Mouse (Mus musculus): ENCODE measurements around the gene Aplnr. TPM values are rescaled to one million over a fixed set of nuclear protein-coding genes. Genes with fewer than 3 reads are reported as not detected.

Aplnr gene
- polyA plus RNA-seq, 1 experiment from 2014 or later, result 30.0 TPM

- H3K4me1 ChIP-seq (replicated peaks; ENCODE audit: control insufficient read depth, insufficient read depth, low read length), result no peaks in the 10 kb centered on the region
- WGBS, result 86% methylated on average over 11 of the region's 11 CpGs
Measured at GRCm38 (mm10) chr2:85105426-85106013, 30.5 kb upstream of the Aplnr start.

GRCm38 (mm10) chr2:85106068-85106790, 29.8 kb upstream of the Aplnr start:
- H3K4me3 ChIP-seq (ENCODE audit: low read depth, low read length), result no peak overlapping the region
- 0 out of 2 replicates have a peak, but pooled peaks have one; percentile 20 for ATAC-seq (replicated peaks; ENCODE audit: low FRiP score)
- 75% methylated on average over 7 of the region's 7 CpGs for WGBS
- H3K4me1 ChIP-seq (replicated peaks; ENCODE audit: control insufficient read depth, insufficient read depth, low read length), result no peaks in the 10 kb centered on the region
- H3K27ac ChIP-seq (ENCODE audit: low read depth, low read length), result no peak overlapping the region
- H3K36me3 ChIP-seq (ENCODE audit: control insufficient read depth, insufficient read depth, low read length), result no peaks in the 10 kb centered on the region
- H3K27me3 ChIP-seq (ENCODE audit: control insufficient read depth, insufficient read depth, low read length), result no peaks in the 10 kb centered on the region
- no peaks in the 10 kb centered on the region for H3K9me3 ChIP-seq (ENCODE audit: control insufficient read depth, low read length)
- no peak for DNase-seq (ENCODE audit: low spot score)
- no peak overlapping the region for H3K9ac ChIP-seq (ENCODE audit: low read length)
- H3K4me2 ChIP-seq (ENCODE audit: low read depth, low read length, severe bottlenecking), result no peak overlapping the region

More at GRCm38 (mm10) chr2:85105426-85106013, 30.5 kb upstream of the Aplnr start:
- no peak overlapping the region for H3K4me3 ChIP-seq (ENCODE audit: low read depth, low read length)
- no peaks in the 10 kb centered on the region for H3K36me3 ChIP-seq (ENCODE audit: control insufficient read depth, insufficient read depth, low read length)
- ATAC-seq (replicated peaks; ENCODE audit: low FRiP score), result no peak
- no peak for DNase-seq (ENCODE audit: low spot score)
- H3K9ac ChIP-seq (ENCODE audit: low read length), result no peak overlapping the region
- H3K27me3 ChIP-seq (ENCODE audit: control insufficient read depth, insufficient read depth, low read length), result no peaks in the 10 kb centered on the region
- H3K9me3 ChIP-seq (ENCODE audit: control insufficient read depth, low read length), result no peaks in the 10 kb centered on the region
- no peak overlapping the region for H3K4me2 ChIP-seq (ENCODE audit: low read depth, low read length, severe bottlenecking)
- no peak overlapping the region for H3K27ac ChIP-seq (ENCODE audit: low read depth, low read length)

- DNase-seq (ENCODE audit: low spot score) (no peak), ATAC-seq (replicated peaks; ENCODE audit: low FRiP score) (no peak)
- no peak overlapping the region for H3K4me3 ChIP-seq (ENCODE audit: low read depth, low read length)
- H3K27ac ChIP-seq (ENCODE audit: low read depth, low read length), result no peak overlapping the region
- no peak overlapping the region for H3K9ac ChIP-seq (ENCODE audit: low read length)
- no peaks in the 10 kb centered on the region for H3K27me3 ChIP-seq (ENCODE audit: control insufficient read depth, insufficient read depth, low read length)
- no peaks in the 10 kb centered on the region for H3K36me3 ChIP-seq (ENCODE audit: control insufficient read depth, insufficient read depth, low read length)
- H3K4me1 ChIP-seq (replicated peaks; ENCODE audit: control insufficient read depth, insufficient read depth, low read length), result no peaks in the 10 kb centered on the region
- no peak overlapping the region for H3K4me2 ChIP-seq (ENCODE audit: low read depth, low read length, severe bottlenecking)
- 69% methylated on average over 4 of the region's 4 CpGs for WGBS
- no peaks in the 10 kb centered on the region for H3K9me3 ChIP-seq (ENCODE audit: control insufficient read depth, low read length)
Measured at GRCm38 (mm10) chr2:85106941-85107340, 29.1 kb upstream of the Aplnr start.

GRCm38 (mm10) chr2:85110288-85110875, 25.6 kb upstream of the Aplnr start:
- WGBS, result 78% methylated on average over 9 of the region's 9 CpGs
- Histone ChIP-seq H3K4me1 (replicated peaks; ENCODE audit: control insufficient read depth, insufficient read depth, low read length) (no peaks in the 10 kb centered on the region), H3K27me3 (ENCODE audit: control insufficient read depth, insufficient read depth, low read length) (no peaks in the 10 kb centered on the region), H3K36me3 (ENCODE audit: control insufficient read depth, insufficient read depth, low read length) (no peaks in the 10 kb centered on the region), H3K4me3 (ENCODE audit: low read depth, low read length) (no peak overlapping the region), H3K9ac (ENCODE audit: low read length) (no peak overlapping the region), H3K9me3 (ENCODE audit: control insufficient read depth, low read length) (no peaks in the 10 kb centered on the region), H3K4me2 (ENCODE audit: low read depth, low read length, severe bottlenecking) (no peak overlapping the region), H3K27ac (ENCODE audit: low read depth, low read length) (no peak overlapping the region)
- ATAC-seq (replicated peaks; ENCODE audit: low FRiP score) (no peak), DNase-seq (ENCODE audit: low spot score) (no peak)

- ATAC-seq (replicated peaks; ENCODE audit: low FRiP score) (peak; percentile 83), DNase-seq (ENCODE audit: low spot score) (no peak)
- Histone ChIP-seq H3K27me3 (ENCODE audit: control insufficient read depth, insufficient read depth, low read length) (no peaks in the 10 kb centered on the region), H3K4me2 (ENCODE audit: low read depth, low read length, severe bottlenecking) (no peak overlapping the region), H3K4me1 (replicated peaks; ENCODE audit: control insufficient read depth, insufficient read depth, low read length) (no peaks in the 10 kb centered on the region), H3K9me3 (ENCODE audit: control insufficient read depth, low read length) (no peaks in the 10 kb centered on the region), H3K27ac (ENCODE audit: low read depth, low read length) (no peak overlapping the region), H3K9ac (ENCODE audit: low read length) (no peak overlapping the region), H3K4me3 (ENCODE audit: low read depth, low read length) (no peak overlapping the region), H3K36me3 (ENCODE audit: control insufficient read depth, insufficient read depth, low read length) (no peaks in the 10 kb centered on the region)
- WGBS, result 33% methylated on average over 5 of the region's 5 CpGs
Measured at GRCm38 (mm10) chr2:85123187-85123868, 12.7 kb upstream of the Aplnr start.

GRCm38 (mm10) chr2:85123869-85124535, 12.0 kb upstream of the Aplnr start:
- DNase-seq (ENCODE audit: low spot score) (peak; percentile 76), ATAC-seq (replicated peaks; ENCODE audit: low FRiP score) (peak; percentile 88)
- Histone ChIP-seq H3K4me1 (replicated peaks; ENCODE audit: control insufficient read depth, insufficient read depth, low read length) (no peaks in the 10 kb centered on the region), H3K9me3 (ENCODE audit: control insufficient read depth, low read length) (no peaks in the 10 kb centered on the region), H3K4me3 (ENCODE audit: low read depth, low read length) (no peak overlapping the region), H3K36me3 (ENCODE audit: control insufficient read depth, insufficient read depth, low read length) (no peaks in the 10 kb centered on the region), H3K9ac (ENCODE audit: low read length) (no peak overlapping the region), H3K27me3 (ENCODE audit: control insufficient read depth, insufficient read depth, low read length) (no peaks in the 10 kb centered on the region), H3K4me2 (ENCODE audit: low read depth, low read length, severe bottlenecking) (no peak overlapping the region), H3K27ac (ENCODE audit: low read depth, low read length) (no peak overlapping the region)
- WGBS, result 38% methylated on average over 1 of the region's 1 CpGs

GRCm38 (mm10) chr2:85129496-85129971, 6.5 kb upstream of the Aplnr start:
- Histone ChIP-seq H3K9ac (ENCODE audit: low read length) (no peak overlapping the region), H3K27me3 (ENCODE audit: control insufficient read depth, insufficient read depth, low read length) (no peaks in the 10 kb centered on the region), H3K36me3 (ENCODE audit: control insufficient read depth, insufficient read depth, low read length) (no peaks in the 10 kb centered on the region), H3K4me1 (replicated peaks; ENCODE audit: control insufficient read depth, insufficient read depth, low read length) (peaks cover 5% of the 10 kb centered on the region; the same call in 1 of the 2 replicates), H3K4me2 (ENCODE audit: low read depth, low read length, severe bottlenecking) (no peak overlapping the region), H3K4me3 (ENCODE audit: low read depth, low read length) (no peak overlapping the region), H3K9me3 (ENCODE audit: control insufficient read depth, low read length) (no peaks in the 10 kb centered on the region), H3K27ac (ENCODE audit: low read depth, low read length) (no peak overlapping the region)
- DNase-seq (ENCODE audit: low spot score) (no peak), ATAC-seq (replicated peaks; ENCODE audit: low FRiP score) (no peak)
- WGBS, result 50% methylated on average over 6 of the region's 6 CpGs

- Histone ChIP-seq H3K4me3 (ENCODE audit: low read depth, low read length) (no peak overlapping the region), H3K27ac (ENCODE audit: low read depth, low read length) (no peak overlapping the region), H3K9ac (ENCODE audit: low read length) (no peak overlapping the region), H3K9me3 (ENCODE audit: control insufficient read depth, low read length) (no peaks in the 10 kb centered on the region), H3K27me3 (ENCODE audit: control insufficient read depth, insufficient read depth, low read length) (no peaks in the 10 kb centered on the region), H3K4me1 (replicated peaks; ENCODE audit: control insufficient read depth, insufficient read depth, low read length) (peaks cover 5% of the 10 kb centered on the region; the same call in 1 of the 2 replicates), H3K4me2 (ENCODE audit: low read depth, low read length, severe bottlenecking) (no peak overlapping the region), H3K36me3 (ENCODE audit: control insufficient read depth, insufficient read depth, low read length) (no peaks in the 10 kb centered on the region)
- WGBS, result 15% methylated on average over 2 of the region's 2 CpGs
- DNase-seq (ENCODE audit: low spot score), result no peak
- no peak for ATAC-seq (replicated peaks; ENCODE audit: low FRiP score)
Measured at GRCm38 (mm10) chr2:85131226-85131625, 4.8 kb upstream of the Aplnr start.
